Mouse (Mus musculus): ENCODE data around the gene Cx3cr1.

- no peak for TF ChIP-seq CTCF (conservative IDR thresholded peaks at IDR 0.05; ENCODE audit: low read length)
- TF ChIP-seq POU5F1 (IDR thresholded peaks at IDR 0.05; ENCODE audit: borderline replicate concordance, low read length) = no peak
Observed at GRCm38 (mm10) chr9:120013251-120013820, 56.3 kb downstream of the Cx3cr1 start.
